ENCODE assay signal across 30 mouse cellular contexts in the genomic region with DNA sequence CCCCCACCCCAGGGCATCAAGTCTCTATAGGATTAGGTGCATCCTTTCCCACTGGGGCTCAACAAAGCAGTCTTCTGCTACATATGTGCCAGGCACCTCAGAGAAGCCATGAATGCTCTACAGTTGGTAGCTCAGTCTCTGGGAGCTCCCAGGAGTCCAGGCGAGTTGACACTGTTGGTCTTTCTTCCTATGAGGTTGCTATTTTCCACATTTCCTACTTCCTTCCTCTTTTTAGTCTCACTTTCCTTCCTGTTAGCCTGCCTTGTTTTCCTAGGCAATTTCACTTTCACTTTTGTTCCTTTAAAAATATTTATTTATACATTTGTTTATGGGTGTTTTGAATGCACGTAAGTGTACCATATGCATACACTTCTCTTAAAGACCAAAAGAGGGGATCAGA.
"Had no signal": no experiment of that assay in that cellular context is flagged by ENCODE, and none has a peak within 500 bp of the region (broad histone marks: within the 10 kb centered on the region; RNA-seq: fewer than 3 reads in every experiment).

No protein-coding gene starts in this region.

- DNase-seq: left cerebral cortex, postnatal 4 days; liver; liver, embryonic 13.5 days; liver, postnatal 0 days; lung, adult 18-20 months; lung, adult 2 months; lung, embryonic 14.5 days; lung, postnatal 10 days; lung, postnatal 14 days; lung, postnatal 36 days; lung, postnatal 4 days; midbrain, embryonic 14.5 days had no signal

- H3K27me3 ChIP-seq: liver, embryonic 12.5 days; liver, embryonic 13.5 days; liver, embryonic 15.5 days; lung, embryonic 15.5 days; neural tube, embryonic 12.5 days had no signal

- H3K27ac ChIP-seq: limb, embryonic 10.5 days; limb, embryonic 12.5 days; limb, embryonic 13.5 days; limb, embryonic 15.5 days; liver, embryonic 12.5 days; liver, embryonic 13.5 days; liver, embryonic 14.5 days; liver, embryonic 15.5 days; lung, embryonic 15.5 days; macrophage; midbrain, embryonic 10.5 days; midbrain, embryonic 12.5 days; midbrain, embryonic 13.5 days; midbrain, embryonic 15.5 days; neural tube, embryonic 12.5 days; neural tube, embryonic 13.5 days had no signal

- H3K36me3 ChIP-seq: limb, embryonic 10.5 days; limb, embryonic 12.5 days; limb, embryonic 13.5 days; limb, embryonic 15.5 days; liver, embryonic 12.5 days; liver, embryonic 13.5 days; liver, embryonic 15.5 days; lung, embryonic 15.5 days; midbrain, embryonic 10.5 days; midbrain, embryonic 12.5 days; midbrain, embryonic 13.5 days; midbrain, embryonic 15.5 days; neural tube, embryonic 12.5 days; neural tube, embryonic 13.5 days had no signal

- H3K4me3 ChIP-seq: limb, embryonic 10.5 days; limb, embryonic 12.5 days; limb, embryonic 13.5 days; limb, embryonic 15.5 days; liver, embryonic 12.5 days; liver, embryonic 13.5 days; liver, embryonic 15.5 days; lung, embryonic 15.5 days; midbrain, embryonic 10.5 days; midbrain, embryonic 12.5 days; midbrain, embryonic 13.5 days; midbrain, embryonic 15.5 days; myocyte; neural tube, embryonic 12.5 days; neural tube, embryonic 13.5 days had no signal

- H3K9me3 ChIP-seq: limb, embryonic 10.5 days; limb, embryonic 12.5 days; limb, embryonic 13.5 days; limb, embryonic 15.5 days; liver, embryonic 12.5 days; liver, embryonic 13.5 days; liver, embryonic 15.5 days; lung, embryonic 15.5 days; midbrain, embryonic 10.5 days; midbrain, embryonic 12.5 days; midbrain, embryonic 13.5 days; midbrain, embryonic 15.5 days; neural tube, embryonic 12.5 days; neural tube, embryonic 13.5 days had no signal

- ATAC-seq: liver, embryonic 12.5 days; liver, postnatal 0 days; lung, postnatal 0 days; midbrain, embryonic 13.5 days; midbrain, embryonic 15.5 days; midbrain, embryonic 16.5 days had no signal

- H3K4me1 ChIP-seq: limb, embryonic 10.5 days; limb, embryonic 12.5 days; limb, embryonic 13.5 days; limb, embryonic 15.5 days; liver, embryonic 12.5 days; liver, embryonic 13.5 days; liver, embryonic 15.5 days; lung, embryonic 15.5 days; midbrain, embryonic 10.5 days; midbrain, embryonic 12.5 days; midbrain, embryonic 13.5 days; midbrain, embryonic 15.5 days; neural tube, embryonic 12.5 days; neural tube, embryonic 13.5 days had no signal
